Mouse (Mus musculus): ENCODE data around the gene M1ap. TPM values are rescaled to one million over a fixed set of nuclear protein-coding genes. Genes with fewer than 3 reads are reported as not detected.

M1ap gene
- total and polyA plus RNA-seq, 2 experiments, result 0.17 TPM; not detected in 1

GRCm38 (mm10) chr6:83020121-83020520, 73.4 kb downstream of the M1ap start:
- no peak for DNase-seq (ENCODE audit: extremely low read depth, low read depth, low spot score)
- Histone ChIP-seq H3K4me1 (ENCODE audit: control insufficient read depth, insufficient read depth, low read length) (no peaks in the 10 kb centered on the region), H3K27me3 (ENCODE audit: control insufficient read depth, insufficient read depth, low read length) (no peaks in the 10 kb centered on the region), H3K9ac (ENCODE audit: low read depth, low read length) (no peak overlapping the region), H3K27ac (replicated peaks; ENCODE audit: insufficient read depth, low read depth, low read length) (no peak overlapping the region), H3K79me2 (ENCODE audit: control insufficient read depth, insufficient read depth, low read length) (no peaks in the 10 kb centered on the region), H3K36me3 (ENCODE audit: control insufficient read depth, insufficient read depth, low read length) (no peaks in the 10 kb centered on the region), H3K4me3 (ENCODE audit: insufficient read depth, low read depth, low read length) (no peak overlapping the region)
- TF ChIP-seq CTCF (IDR thresholded peaks at IDR 0.05; ENCODE audit: low read depth, low read length) (no peak), POLR2A (IDR thresholded peaks at IDR 0.05; ENCODE audit: extremely low read depth, insufficient read depth, low read length) (no peak)
- WGBS, result 93% methylated on average over 6 of the region's 6 CpGs

- H3K79me2 ChIP-seq (ENCODE audit: control insufficient read depth, insufficient read depth, low read length), result no peaks in the 10 kb centered on the region
- H3K4me3 ChIP-seq (ENCODE audit: insufficient read depth, low read depth, low read length), result no peak overlapping the region
- no peaks in the 10 kb centered on the region for H3K27me3 ChIP-seq (ENCODE audit: control insufficient read depth, insufficient read depth, low read length)
- no peak overlapping the region for H3K9ac ChIP-seq (ENCODE audit: low read depth, low read length)
- DNase-seq (ENCODE audit: extremely low read depth, low read depth, low spot score), result no peak
- H3K4me1 ChIP-seq (ENCODE audit: control insufficient read depth, insufficient read depth, low read length), result no peaks in the 10 kb centered on the region
- H3K36me3 ChIP-seq (ENCODE audit: control insufficient read depth, insufficient read depth, low read length), result no peaks in the 10 kb centered on the region
- H3K27ac ChIP-seq (replicated peaks; ENCODE audit: insufficient read depth, low read depth, low read length), result no peak overlapping the region
- no peak for TF ChIP-seq CTCF (IDR thresholded peaks at IDR 0.05; ENCODE audit: low read depth, low read length)
- no peak for TF ChIP-seq POLR2A (IDR thresholded peaks at IDR 0.05; ENCODE audit: extremely low read depth, insufficient read depth, low read length)
- 75% methylated on average over 4 of the region's 4 CpGs for WGBS
Measured at GRCm38 (mm10) chr6:83020836-83021593, 74.3 kb downstream of the M1ap start.

- no peaks in the 10 kb centered on the region for H3K27me3 ChIP-seq (ENCODE audit: control insufficient read depth, insufficient read depth, low read length)
- no peaks in the 10 kb centered on the region for H3K36me3 ChIP-seq (ENCODE audit: control insufficient read depth, insufficient read depth, low read length)
- 85% methylated on average over 9 of the region's 9 CpGs for WGBS
- H3K4me1 ChIP-seq (ENCODE audit: control insufficient read depth, insufficient read depth, low read length), result no peaks in the 10 kb centered on the region
- no peak overlapping the region for H3K4me3 ChIP-seq (ENCODE audit: insufficient read depth, low read depth, low read length)
- H3K79me2 ChIP-seq (ENCODE audit: control insufficient read depth, insufficient read depth, low read length), result no peaks in the 10 kb centered on the region
- no peak overlapping the region for H3K27ac ChIP-seq (replicated peaks; ENCODE audit: insufficient read depth, low read depth, low read length)
- H3K9ac ChIP-seq (ENCODE audit: low read depth, low read length), result no peak overlapping the region
- TF ChIP-seq POLR2A (IDR thresholded peaks at IDR 0.05; ENCODE audit: extremely low read depth, insufficient read depth, low read length) (no peak), CTCF (IDR thresholded peaks at IDR 0.05; ENCODE audit: low read depth, low read length) (no peak)
- no peak for DNase-seq (ENCODE audit: extremely low read depth, low read depth, low spot score)
Measured at GRCm38 (mm10) chr6:83023008-83023407, 76.3 kb downstream of the M1ap start.

- no peak for DNase-seq (ENCODE audit: extremely low read depth, low read depth, low spot score)
- Histone ChIP-seq H3K9ac (ENCODE audit: low read depth, low read length) (no peak overlapping the region), H3K27me3 (ENCODE audit: control insufficient read depth, insufficient read depth, low read length) (no peaks in the 10 kb centered on the region), H3K4me1 (ENCODE audit: control insufficient read depth, insufficient read depth, low read length) (no peaks in the 10 kb centered on the region), H3K79me2 (ENCODE audit: control insufficient read depth, insufficient read depth, low read length) (no peaks in the 10 kb centered on the region), H3K36me3 (ENCODE audit: control insufficient read depth, insufficient read depth, low read length) (no peaks in the 10 kb centered on the region), H3K27ac (replicated peaks; ENCODE audit: insufficient read depth, low read depth, low read length) (no peak overlapping the region), H3K4me3 (ENCODE audit: insufficient read depth, low read depth, low read length) (no peak overlapping the region)
- 94% methylated on average over 2 of the region's 2 CpGs for WGBS
- TF ChIP-seq POLR2A (IDR thresholded peaks at IDR 0.05; ENCODE audit: extremely low read depth, insufficient read depth, low read length) (no peak), CTCF (IDR thresholded peaks at IDR 0.05; ENCODE audit: low read depth, low read length) (no peak)
Measured at GRCm38 (mm10) chr6:83023786-83024185, 77.1 kb downstream of the M1ap start.

GRCm38 (mm10) chr6:83024421-83024820, 77.7 kb downstream of the M1ap start:
- TF ChIP-seq POLR2A (IDR thresholded peaks at IDR 0.05; ENCODE audit: extremely low read depth, insufficient read depth, low read length) (no peak), CTCF (IDR thresholded peaks at IDR 0.05; ENCODE audit: low read depth, low read length) (no peak)
- DNase-seq (ENCODE audit: extremely low read depth, low read depth, low spot score), result no peak
- H3K79me2 ChIP-seq (ENCODE audit: control insufficient read depth, insufficient read depth, low read length), result no peaks in the 10 kb centered on the region
- no peak overlapping the region for H3K27ac ChIP-seq (replicated peaks; ENCODE audit: insufficient read depth, low read depth, low read length)
- no peak overlapping the region for H3K9ac ChIP-seq (ENCODE audit: low read depth, low read length)
- H3K27me3 ChIP-seq (ENCODE audit: control insufficient read depth, insufficient read depth, low read length), result no peaks in the 10 kb centered on the region
- no peak overlapping the region for H3K4me3 ChIP-seq (ENCODE audit: insufficient read depth, low read depth, low read length)
- no peaks in the 10 kb centered on the region for H3K4me1 ChIP-seq (ENCODE audit: control insufficient read depth, insufficient read depth, low read length)
- WGBS, result 82% methylated on average over 4 of the region's 4 CpGs
- no peaks in the 10 kb centered on the region for H3K36me3 ChIP-seq (ENCODE audit: control insufficient read depth, insufficient read depth, low read length)

GRCm38 (mm10) chr6:83025221-83025620, 78.5 kb downstream of the M1ap start:
- Histone ChIP-seq H3K27ac (replicated peaks; ENCODE audit: insufficient read depth, low read depth, low read length) (no peak overlapping the region), H3K4me3 (ENCODE audit: insufficient read depth, low read depth, low read length) (no peak overlapping the region), H3K79me2 (ENCODE audit: control insufficient read depth, insufficient read depth, low read length) (no peaks in the 10 kb centered on the region), H3K36me3 (ENCODE audit: control insufficient read depth, insufficient read depth, low read length) (no peaks in the 10 kb centered on the region), H3K4me1 (ENCODE audit: control insufficient read depth, insufficient read depth, low read length) (no peaks in the 10 kb centered on the region), H3K27me3 (ENCODE audit: control insufficient read depth, insufficient read depth, low read length) (no peaks in the 10 kb centered on the region), H3K9ac (ENCODE audit: low read depth, low read length) (no peak overlapping the region)
- TF ChIP-seq CTCF (IDR thresholded peaks at IDR 0.05; ENCODE audit: low read depth, low read length) (no peak), POLR2A (IDR thresholded peaks at IDR 0.05; ENCODE audit: extremely low read depth, insufficient read depth, low read length) (no peak)
- no peak for DNase-seq (ENCODE audit: extremely low read depth, low read depth, low spot score)
- 95% methylated on average over 4 of the region's 4 CpGs for WGBS
